Mouse (Mus musculus): ENCODE measurements around the gene Kif1a. TPM values are rescaled to one million over a fixed set of nuclear protein-coding genes. Genes with fewer than 3 reads are reported as not detected.
A peak's percentile ranks its signal among the peaks of the same experiment; 100 is the strongest.

Gene Kif1a
- total and polyA plus RNA-seq, 2 experiments from 2014 or later = 7.2 to 15.6 TPM

DNA sequence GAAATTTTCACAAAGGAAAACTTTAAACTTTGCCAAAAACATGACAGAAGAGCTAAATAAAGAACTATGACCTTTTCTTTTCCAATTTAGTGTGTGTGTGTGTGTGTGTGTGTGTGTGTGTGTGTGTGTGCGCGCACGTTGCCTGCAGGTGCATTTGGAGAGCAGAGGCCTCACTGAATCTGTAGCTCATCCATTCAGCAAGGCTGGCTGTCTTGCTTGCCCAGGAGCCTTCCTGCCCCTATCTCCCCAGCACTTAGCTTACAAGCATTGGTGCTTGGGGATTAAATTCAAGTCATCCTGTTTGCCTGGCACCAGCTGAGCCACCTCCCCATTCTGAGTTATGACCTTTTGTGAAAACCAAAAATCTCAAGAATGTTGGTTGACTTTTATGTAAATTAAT is 9.2 kb downstream of the Kif1a start:
- no peak for ATAC-seq (ENCODE audit: insufficient read depth, low read depth)
- H3K4me3 ChIP-seq (ENCODE audit: low read depth, low read length) = no peak overlapping the region
- H3K9me3 ChIP-seq (replicated peaks; ENCODE audit: control insufficient read depth, low read length) = no peaks in the 10 kb centered on the region
- H3K36me3 ChIP-seq (replicated peaks; ENCODE audit: control insufficient read depth, insufficient read depth, low read length) = no peaks in the 10 kb centered on the region
- DNase-seq (ENCODE audit: low spot score) = no peak
- no peak overlapping the region for H3K4me2 ChIP-seq (ENCODE audit: low read depth, low read length)
- WGBS = 81% methylated on average over 3 of the region's 3 CpGs
- no peak overlapping the region for H3K9ac ChIP-seq (replicated peaks; ENCODE audit: low read depth, low read length)
- no peaks in the 10 kb centered on the region for H3K27me3 ChIP-seq (ENCODE audit: control insufficient read depth, insufficient read depth, low read length)
- no peaks in the 10 kb centered on the region for H3K4me1 ChIP-seq (ENCODE audit: control insufficient read depth, insufficient read depth)
- TF ChIP-seq EP300 (IDR thresholded peaks at IDR 0.05; ENCODE audit: low read depth) (no peak), CTCF (IDR thresholded peaks at IDR 0.05; ENCODE audit: low read depth) (no peak)
- no peak overlapping the region for H3K27ac ChIP-seq (ENCODE audit: low read depth)

DNA sequence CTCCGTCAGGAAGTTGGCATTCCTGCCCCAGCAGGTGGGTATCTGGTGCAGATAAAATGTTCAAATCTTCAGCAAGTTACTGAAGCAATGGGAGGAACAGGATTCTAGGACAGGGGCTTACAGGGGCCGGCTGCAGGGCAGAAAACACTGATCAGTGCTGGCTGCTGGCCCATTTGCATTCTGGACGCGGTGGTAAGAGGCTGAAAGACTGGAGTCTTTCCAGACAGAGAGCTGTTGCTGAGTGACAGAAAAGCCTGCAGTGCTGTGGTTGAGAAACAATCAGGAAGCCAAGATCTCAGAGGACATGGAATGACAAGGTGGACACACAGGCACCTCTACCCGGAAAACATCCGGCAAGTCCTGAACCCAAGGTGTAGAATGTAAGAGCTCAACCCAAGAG is 16.6 kb downstream of the Kif1a start:
- Histone ChIP-seq H3K27me3 (ENCODE audit: control insufficient read depth, insufficient read depth, low read length) (no peaks in the 10 kb centered on the region), H3K27ac (ENCODE audit: low read depth) (peak overlapping the region; percentile 70), H3K4me3 (ENCODE audit: low read depth, low read length) (no peak overlapping the region), H3K4me2 (ENCODE audit: low read depth, low read length) (peak overlapping the region; percentile 18; the same call in 1 of the 2 replicates), H3K36me3 (replicated peaks; ENCODE audit: control insufficient read depth, insufficient read depth, low read length) (no peaks in the 10 kb centered on the region), H3K9me3 (replicated peaks; ENCODE audit: control insufficient read depth, low read length) (no peaks in the 10 kb centered on the region), H3K9ac (replicated peaks; ENCODE audit: low read depth, low read length) (peak overlapping the region; percentile 5; the same call in 1 of the 2 replicates), H3K4me1 (ENCODE audit: control insufficient read depth, insufficient read depth) (peaks cover 3% of the 10 kb centered on the region; the same call in 1 of the 2 replicates)
- WGBS = 13% methylated on average over 6 of the region's 6 CpGs
- ATAC-seq (ENCODE audit: insufficient read depth, low read depth) (peak; percentile 53), DNase-seq (ENCODE audit: low spot score) (peak; percentile 52)
- TF ChIP-seq CTCF (IDR thresholded peaks at IDR 0.05; ENCODE audit: low read depth) = no peak

DNA sequence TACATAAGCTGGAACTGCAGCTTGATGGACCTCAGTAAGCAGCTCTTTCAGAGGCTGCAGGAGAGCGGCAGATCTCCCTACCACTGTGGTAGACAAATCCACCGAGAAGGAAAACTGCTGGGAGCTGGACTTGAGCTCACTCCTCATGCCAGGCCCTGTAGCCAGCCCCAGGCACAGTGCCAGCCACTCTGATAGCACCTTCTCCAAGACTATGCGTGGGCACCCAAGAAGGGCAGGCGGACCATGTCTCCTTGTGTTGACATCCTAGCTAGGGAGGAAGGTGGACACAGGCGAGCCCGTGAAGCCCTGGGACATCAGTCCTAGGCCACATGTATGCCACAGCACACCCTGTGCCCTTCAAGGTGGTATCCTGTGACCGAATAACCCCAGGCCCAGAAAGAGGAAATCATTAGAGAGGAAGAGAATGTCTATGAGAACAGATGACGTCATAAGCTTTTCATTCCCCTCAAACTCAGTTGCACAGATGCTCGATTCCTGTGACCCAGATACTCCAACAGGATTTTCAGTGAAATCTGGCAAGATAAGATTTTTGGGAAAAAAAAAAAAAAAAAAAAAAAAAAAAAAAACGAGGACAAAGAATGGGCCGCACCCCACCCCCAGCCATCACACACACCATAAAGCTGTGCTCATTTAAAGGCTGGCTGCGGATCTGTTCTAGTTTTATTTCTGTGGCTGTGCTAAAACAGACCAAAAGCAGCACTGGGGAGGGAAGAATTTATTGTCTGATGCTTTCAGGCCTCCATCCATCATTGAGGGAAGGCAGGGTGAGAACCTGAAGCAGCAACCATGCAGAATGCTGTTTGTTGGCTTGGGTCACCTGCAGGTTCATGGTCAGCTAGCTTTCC is 18.1 kb downstream of the Kif1a start:
- H3K4me3 ChIP-seq (ENCODE audit: low read depth, low read length) = no peak overlapping the region
- H3K36me3 ChIP-seq (replicated peaks; ENCODE audit: control insufficient read depth, insufficient read depth, low read length) = no peaks in the 10 kb centered on the region
- peaks cover 3% of the 10 kb centered on the region; the same call in 1 of the 2 replicates for H3K4me1 ChIP-seq (ENCODE audit: control insufficient read depth, insufficient read depth)
- 60% methylated on average over 12 of the region's 12 CpGs for WGBS
- no peak overlapping the region for H3K27ac ChIP-seq (ENCODE audit: low read depth)
- DNase-seq (ENCODE audit: low spot score) (no peak), ATAC-seq (ENCODE audit: insufficient read depth, low read depth) (no peak)
- no peak overlapping the region for H3K4me2 ChIP-seq (ENCODE audit: low read depth, low read length)
- no peaks in the 10 kb centered on the region for H3K27me3 ChIP-seq (ENCODE audit: control insufficient read depth, insufficient read depth, low read length)
- H3K9me3 ChIP-seq (replicated peaks; ENCODE audit: control insufficient read depth, low read length) = no peaks in the 10 kb centered on the region
- no peak for TF ChIP-seq CTCF (IDR thresholded peaks at IDR 0.05; ENCODE audit: low read depth)
- TF ChIP-seq EP300 (IDR thresholded peaks at IDR 0.05; ENCODE audit: low read depth) = no peak
- H3K9ac ChIP-seq (replicated peaks; ENCODE audit: low read depth, low read length) = no peak overlapping the region

DNA sequence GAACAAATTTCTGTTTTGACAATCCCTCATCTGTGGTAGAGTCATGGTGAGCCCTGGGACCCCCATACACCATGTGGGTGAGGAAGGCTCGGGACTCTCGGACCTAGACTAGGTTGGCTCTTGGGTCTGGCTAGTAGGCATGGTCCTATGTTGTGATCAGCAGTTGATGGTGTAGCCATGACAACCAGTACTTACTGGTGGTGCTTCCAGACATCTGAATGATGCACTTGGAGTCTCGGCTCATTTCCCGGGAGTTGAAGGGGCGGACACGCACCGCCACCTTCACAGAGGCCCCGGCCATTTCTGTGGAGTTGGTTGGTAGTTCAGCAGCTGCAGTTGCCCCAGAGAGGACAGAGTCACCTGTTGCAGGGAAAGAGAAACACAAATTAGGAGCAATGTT is 19.6 kb downstream of the Kif1a start:
- H3K36me3 ChIP-seq (replicated peaks; ENCODE audit: control insufficient read depth, insufficient read depth, low read length) = no peaks in the 10 kb centered on the region
- no peak overlapping the region for H3K4me3 ChIP-seq (ENCODE audit: low read depth, low read length)
- no peak overlapping the region for H3K9ac ChIP-seq (replicated peaks; ENCODE audit: low read depth, low read length)
- no peaks in the 10 kb centered on the region for H3K9me3 ChIP-seq (replicated peaks; ENCODE audit: control insufficient read depth, low read length)
- no peaks in the 10 kb centered on the region for H3K27me3 ChIP-seq (ENCODE audit: control insufficient read depth, insufficient read depth, low read length)
- H3K4me1 ChIP-seq (ENCODE audit: control insufficient read depth, insufficient read depth) = peaks cover 3% of the 10 kb centered on the region; the same call in 1 of the 2 replicates
- DNase-seq (ENCODE audit: low spot score) (no peak), ATAC-seq (ENCODE audit: insufficient read depth, low read depth) (no peak)
- no peak overlapping the region for H3K27ac ChIP-seq (ENCODE audit: low read depth)
- WGBS = 91% methylated on average over 8 of the region's 8 CpGs
- no peak for TF ChIP-seq EP300 (IDR thresholded peaks at IDR 0.05; ENCODE audit: low read depth)
- TF ChIP-seq CTCF (IDR thresholded peaks at IDR 0.05; ENCODE audit: low read depth) = no peak
- no peak overlapping the region for H3K4me2 ChIP-seq (ENCODE audit: low read depth, low read length)

DNA sequence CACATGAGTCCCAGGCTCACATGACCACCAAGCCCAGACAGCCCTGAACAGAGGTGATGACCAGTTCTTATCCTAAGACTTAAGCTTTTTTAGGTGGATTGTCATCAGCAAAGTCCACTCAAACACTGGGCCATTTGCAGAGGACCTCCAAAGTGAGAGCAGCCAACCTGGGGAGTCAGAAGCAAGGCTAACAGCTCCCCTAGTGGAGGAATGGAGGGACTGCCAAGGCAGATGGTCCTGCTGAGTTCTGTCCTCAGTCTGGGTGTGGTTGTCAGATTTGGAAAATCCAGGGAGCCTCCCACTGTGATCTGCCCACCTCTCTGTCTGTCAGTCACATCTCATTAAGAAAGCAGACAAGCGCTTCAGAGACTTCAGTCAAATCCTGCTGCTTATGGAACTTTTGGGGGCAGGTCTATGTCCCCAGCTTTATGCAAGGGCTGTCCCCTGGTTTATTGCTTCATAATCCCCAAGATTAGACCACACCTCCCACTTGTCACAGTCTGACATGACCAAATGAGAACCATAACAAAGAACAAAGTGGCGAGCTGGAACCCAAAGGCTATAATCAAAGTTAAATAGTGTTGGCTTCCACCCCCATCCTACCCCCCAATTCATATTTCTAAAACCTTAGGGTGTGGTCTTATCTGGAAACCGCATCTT is 20.7 kb downstream of the Kif1a start:
- no peak overlapping the region for H3K9ac ChIP-seq (replicated peaks; ENCODE audit: low read depth, low read length)
- ATAC-seq (ENCODE audit: insufficient read depth, low read depth) = no peak; the same call in 1 of the 2 replicates

More for the DNA sequence above, 20.7 kb downstream of the Kif1a start:
- Histone ChIP-seq H3K36me3 (replicated peaks; ENCODE audit: control insufficient read depth, insufficient read depth, low read length) (no peaks in the 10 kb centered on the region), H3K4me1 (ENCODE audit: control insufficient read depth, insufficient read depth) (peaks cover 3% of the 10 kb centered on the region; the same call in 1 of the 2 replicates), H3K4me3 (ENCODE audit: low read depth, low read length) (no peak overlapping the region), H3K4me2 (ENCODE audit: low read depth, low read length) (no peak overlapping the region), H3K9me3 (replicated peaks; ENCODE audit: control insufficient read depth, low read length) (no peaks in the 10 kb centered on the region), H3K27me3 (ENCODE audit: control insufficient read depth, insufficient read depth, low read length) (no peaks in the 10 kb centered on the region), H3K27ac (ENCODE audit: low read depth) (no peak overlapping the region)
- 69% methylated on average over 3 of the region's 3 CpGs for WGBS
- TF ChIP-seq CTCF (IDR thresholded peaks at IDR 0.05; ENCODE audit: low read depth) = peak; percentile 70
- TF ChIP-seq EP300 (IDR thresholded peaks at IDR 0.05; ENCODE audit: low read depth) = no peak
- DNase-seq (ENCODE audit: low spot score) = no peak

Data from heart, postnatal 0 days (tissue).